Mouse (Mus musculus) neural tube, embryonic 14.5 days (tissue): ENCODE data around the gene Dpysl4. TPM values are rescaled to one million over a fixed set of nuclear protein-coding genes. Genes with fewer than 3 reads are reported as not detected.

Source experiments
- ATAC-seq: fragments of 200-750 bp; cut with Nextera tagmentation; 2 replicates; pipeline ENCODE4 v1.8.0; 2017; ENCODE audit warnings: low read depth, mild to moderate bottlenecking, moderate TSS enrichment, moderate library complexity
- H3K27ac ChIP-seq: fragments of 300-500 bp; sonication (generic); 2 replicates; pipeline ENCODE4 v1.5.1; 2014; ENCODE audit warnings: low read depth, mild to moderate bottlenecking, control low read depth, low read length, moderate library complexity, mixed read lengths
- H3K27me3 ChIP-seq: fragments of 300-500 bp; sonication (generic); 2 replicates; pipeline ENCODE4 v1.6.1; 2014; ENCODE audit warnings: low read length; ENCODE audit not compliant: control insufficient read depth, insufficient read depth
- H3K36me3 ChIP-seq: fragments of 300-500 bp; sonication (generic); 2 replicates; pipeline ENCODE4 v1.6.1; 2014; ENCODE audit warnings: low read length, mixed read lengths; ENCODE audit not compliant: control insufficient read depth, insufficient read depth
- H3K4me1 ChIP-seq: fragments of 300-500 bp; sonication (generic); 2 replicates; pipeline ENCODE4 v1.6.1; 2014; ENCODE audit warnings: low read length; ENCODE audit not compliant: control insufficient read depth, insufficient read depth
- H3K4me2 ChIP-seq: fragments of 300-500 bp; sonication (generic); 2 replicates; pipeline ENCODE4 v1.6.1; 2014; ENCODE audit warnings: mild to moderate bottlenecking, low read depth, low read length, control low read depth
- H3K4me3 ChIP-seq: fragments of 300-500 bp; sonication (generic); 2 replicates; pipeline ENCODE4 v1.5.1; 2014; ENCODE audit warnings: low read depth, low read length, control low read depth, mixed read lengths
- H3K9ac ChIP-seq: fragments of 300-500 bp; sonication (generic); replicated peaks from 2 replicates; pipeline ENCODE4 v1.6.1; 2014; ENCODE audit warnings: low read depth, mild to moderate bottlenecking, control low read depth, low read length, mixed read lengths
- H3K9me3 ChIP-seq: fragments of 300-500 bp; sonication (generic); 2 replicates; pipeline ENCODE4 v1.6.1; 2016; ENCODE audit warnings: low read length; ENCODE audit not compliant: control insufficient read depth
- WGBS: fragments of 180-500 bp; shearing (Covaris S2); extraction: QIAGEN DNeasy Blood & Tissue Kit; methylation state at CpG from one replicate; pipeline ENCODE4 v1.1.7; 2014; 5-methylcytosine and 5-hydroxymethylcytosine counted together
- polyA plus RNA-seq: library from polyadenylated mRNA; unstranded; fragments of >200 nt; fragmentation: Nextera tagmentation; extraction: Ambion mirVana; gene quantifications from 2 replicates; pipeline ENCODE4 v1.2.1, GENCODE M21; 2014

The Dpysl4 gene
- polyA plus RNA-seq, 1 experiment from 2014 or later, result 256 TPM

DNA sequence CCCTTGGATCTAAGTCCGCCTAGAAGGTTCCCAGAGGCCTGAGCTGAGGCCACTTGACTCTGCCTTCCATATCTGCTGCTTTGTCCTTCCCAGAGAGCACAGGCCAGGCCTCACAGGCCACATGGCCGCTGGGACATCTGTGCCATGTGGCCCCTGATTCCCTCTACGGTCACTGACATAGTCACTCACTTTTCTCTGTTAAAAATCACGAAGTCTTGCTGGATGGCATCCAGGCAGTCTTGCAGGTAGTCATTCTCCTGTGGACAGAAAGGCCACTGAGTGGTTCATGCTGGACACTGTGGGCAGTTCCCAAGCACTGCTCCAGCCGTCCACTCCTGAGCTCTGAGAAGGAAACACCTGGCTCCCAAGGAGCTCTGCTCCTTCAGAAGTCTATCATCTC, 19.3 kb downstream of the Dpysl4 start:
- ATAC-seq, result no peak
- WGBS, result 87% methylated on average over 5 of the region's 5 CpGs
- Histone ChIP-seq H3K9me3 (no peaks in the 10 kb centered on the region), H3K4me2 (no peak overlapping the region), H3K36me3 (peaks cover 11% of the 10 kb centered on the region), H3K4me3 (no peak overlapping the region), H3K27me3 (no peaks in the 10 kb centered on the region), H3K4me1 (no peaks in the 10 kb centered on the region), H3K9ac (no peak overlapping the region), H3K27ac (no peak overlapping the region)

DNA sequence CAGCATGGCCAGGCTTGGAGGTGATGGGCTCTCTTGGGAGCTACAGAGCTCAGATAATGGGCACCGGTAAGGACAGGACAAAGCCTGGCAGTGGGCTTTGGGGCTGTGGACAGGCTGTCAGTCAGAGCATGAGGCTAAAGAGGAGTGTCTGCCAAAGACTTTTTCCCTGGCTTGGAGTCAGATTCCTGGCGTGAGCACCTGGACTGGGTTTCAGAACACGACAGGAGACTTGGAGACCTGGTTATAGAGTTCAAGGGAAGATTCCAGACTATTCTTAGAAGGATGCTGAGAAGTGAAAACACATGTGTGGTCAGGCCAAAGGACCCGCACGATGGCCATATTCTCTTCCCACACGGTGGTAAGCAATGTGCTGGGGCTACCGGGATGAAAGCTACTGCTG, 19.9 kb downstream of the Dpysl4 start:
- no peak overlapping the region for H3K4me3 ChIP-seq
- H3K36me3 ChIP-seq, result peaks cover 5% of the 10 kb centered on the region
- H3K9me3 ChIP-seq, result no peaks in the 10 kb centered on the region
- H3K4me1 ChIP-seq, result no peaks in the 10 kb centered on the region
- no peak overlapping the region for H3K4me2 ChIP-seq
- no peak overlapping the region for H3K9ac ChIP-seq
- no peak overlapping the region for H3K27ac ChIP-seq
- 81% methylated on average over 7 of the region's 7 CpGs for WGBS
- ATAC-seq, result no peak
- H3K27me3 ChIP-seq, result no peaks in the 10 kb centered on the region

GRCm38 (mm10) chr7:139107908-139108650, 22.3 kb downstream of the Dpysl4 start:
- Histone ChIP-seq H3K36me3 (no peaks in the 10 kb centered on the region), H3K4me2 (no peak overlapping the region), H3K9ac (no peak overlapping the region), H3K27me3 (no peaks in the 10 kb centered on the region), H3K9me3 (no peaks in the 10 kb centered on the region), H3K4me3 (no peak overlapping the region), H3K27ac (no peak overlapping the region), H3K4me1 (no peaks in the 10 kb centered on the region)
- 77% methylated on average over 9 of the region's 9 CpGs for whole genome bisulfite sequencing
- ATAC-seq, result no peak

- WGBS, result 44% methylated on average over 13 of the region's 13 CpGs
- no peaks in the 10 kb centered on the region for H3K36me3 ChIP-seq
These were observed 33.5 kb downstream of the Dpysl4 start for GRCm38 (mm10) chr7:139119152-139119774.

DNA sequence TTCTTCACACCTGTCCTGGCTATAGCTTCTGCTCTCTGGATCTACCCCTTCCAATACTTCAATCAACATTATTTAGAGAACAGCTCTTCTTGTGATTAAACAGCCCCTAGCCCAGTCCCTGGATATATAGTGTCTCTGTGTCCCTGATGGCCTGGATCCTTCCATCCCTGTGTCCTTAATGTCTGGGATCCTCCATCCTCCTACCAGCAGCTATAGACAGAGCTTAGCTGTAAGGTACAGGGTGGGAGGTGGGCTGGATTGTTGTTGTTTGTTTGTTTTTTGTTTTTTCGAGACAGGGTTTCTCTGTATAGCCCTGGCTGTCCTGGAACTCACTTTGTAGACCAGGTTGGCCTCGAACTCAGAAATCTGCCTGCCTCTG, 34.0 kb downstream of the Dpysl4 start:
- Histone ChIP-seq H3K9ac (no peak overlapping the region), H3K27me3 (no peaks in the 10 kb centered on the region), H3K27ac (no peak overlapping the region), H3K4me2 (no peak overlapping the region), H3K4me1 (no peaks in the 10 kb centered on the region), H3K9me3 (no peaks in the 10 kb centered on the region), H3K4me3 (no peak overlapping the region), H3K36me3 (no peaks in the 10 kb centered on the region)
- 65% methylated on average over 2 of the region's 2 CpGs for WGBS
- peak; percentile 2; the same call in 1 of the 2 replicates for ATAC-seq

More at GRCm38 (mm10) chr7:139119152-139119774, 33.5 kb downstream of the Dpysl4 start:
- no peaks in the 10 kb centered on the region for H3K27me3 ChIP-seq
- no peak overlapping the region for H3K27ac ChIP-seq
- H3K9ac ChIP-seq, result no peak overlapping the region
- no peak overlapping the region for H3K4me2 ChIP-seq
- H3K9me3 ChIP-seq, result no peaks in the 10 kb centered on the region
- no peak overlapping the region for H3K4me3 ChIP-seq
- H3K4me1 ChIP-seq, result no peaks in the 10 kb centered on the region
- ATAC-seq, result peak; percentile 85

DNA sequence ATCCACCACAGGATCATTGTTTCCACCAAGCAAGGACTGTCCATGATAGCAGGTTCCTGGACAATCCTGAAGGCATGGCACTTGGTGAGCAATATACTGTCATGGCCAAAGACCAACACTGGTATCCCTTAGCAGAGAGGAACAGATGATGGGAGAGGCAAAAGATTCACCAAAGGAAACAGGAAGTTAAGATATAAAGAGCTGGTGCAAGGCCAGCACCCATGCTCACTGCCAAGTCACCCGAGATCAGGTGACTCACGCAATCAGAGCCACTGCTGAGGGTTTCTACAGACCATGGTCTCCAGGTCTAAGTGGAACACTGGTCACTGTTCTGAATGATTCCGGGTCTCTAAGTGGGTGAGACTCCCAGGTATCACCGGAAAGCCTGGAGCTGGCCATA, 40.1 kb downstream of the Dpysl4 start:
- WGBS, result 93% methylated on average over 4 of the region's 4 CpGs
- ATAC-seq, result no peak

DNA sequence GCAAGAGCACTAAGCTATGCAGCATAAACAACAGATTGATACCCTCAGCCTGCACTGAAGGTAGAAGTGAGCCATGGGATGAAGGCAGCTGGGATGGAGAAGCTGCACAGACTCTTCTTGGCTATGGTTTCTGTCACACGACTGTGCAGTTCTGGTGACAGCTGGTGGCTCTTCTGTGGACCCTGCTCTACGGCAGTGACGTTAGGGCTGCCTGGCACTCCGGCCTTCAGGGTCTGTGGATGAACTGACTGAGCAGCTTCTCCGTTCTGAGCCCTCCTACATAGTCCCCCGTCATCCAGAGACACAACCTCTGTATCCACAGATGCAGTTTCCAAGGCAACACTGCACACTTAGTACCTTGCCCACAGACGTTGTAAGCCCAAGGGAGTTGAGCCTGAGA, 40.7 kb downstream of the Dpysl4 start:
- Histone ChIP-seq H3K9ac (no peak overlapping the region), H3K4me3 (no peak overlapping the region), H3K27me3 (no peaks in the 10 kb centered on the region), H3K4me2 (no peak overlapping the region), H3K9me3 (no peaks in the 10 kb centered on the region), H3K4me1 (peaks cover 5% of the 10 kb centered on the region), H3K27ac (no peak overlapping the region), H3K36me3 (no peaks in the 10 kb centered on the region)
- ATAC-seq, result no peak
- 61% methylated on average over 7 of the region's 7 CpGs for WGBS

More for the DNA sequence above, 40.1 kb downstream of the Dpysl4 start:
- no peak overlapping the region for H3K9ac ChIP-seq
- no peaks in the 10 kb centered on the region for H3K27me3 ChIP-seq
- no peaks in the 10 kb centered on the region for H3K9me3 ChIP-seq
- peaks cover 5% of the 10 kb centered on the region for H3K4me1 ChIP-seq
- no peak overlapping the region for H3K4me2 ChIP-seq
- H3K4me3 ChIP-seq, result no peak overlapping the region
- no peaks in the 10 kb centered on the region for H3K36me3 ChIP-seq
- no peak overlapping the region for H3K27ac ChIP-seq

GRCm38 (mm10) chr7:139128994-139129393, 43.2 kb downstream of the Dpysl4 start:
- Histone ChIP-seq H3K9me3 (no peaks in the 10 kb centered on the region), H3K4me1 (peaks cover 5% of the 10 kb centered on the region), H3K27ac (no peak overlapping the region), H3K4me2 (no peak overlapping the region), H3K36me3 (no peaks in the 10 kb centered on the region), H3K4me3 (no peak overlapping the region), H3K27me3 (no peaks in the 10 kb centered on the region), H3K9ac (no peak overlapping the region)
- WGBS, result 79% methylated on average over 4 of the region's 4 CpGs
- ATAC-seq, result no peak

GRCm38 (mm10) chr7:139130361-139130760, 44.6 kb downstream of the Dpysl4 start:
- Histone ChIP-seq H3K4me1 (peaks cover 5% of the 10 kb centered on the region), H3K36me3 (no peaks in the 10 kb centered on the region), H3K4me2 (no peak overlapping the region), H3K9me3 (no peaks in the 10 kb centered on the region), H3K4me3 (no peak overlapping the region), H3K9ac (no peak overlapping the region), H3K27me3 (no peaks in the 10 kb centered on the region), H3K27ac (no peak overlapping the region; the same call in 1 of the 2 replicates)
- ATAC-seq, result 0 out of 2 replicates have a peak, but pooled peaks have one; percentile 20
- 14% methylated on average over 6 of the region's 6 CpGs for WGBS
